Mouse (Mus musculus): Measurements from ENCODE around the gene Plppr2. TPM values are rescaled to one million over a fixed set of nuclear protein-coding genes. Genes with fewer than 3 reads are reported as not detected.

Plppr2 gene
- total RNA-seq, 2 experiments from 2014 or later = 19.4 to 22.3 TPM

Other genes with a start within 250 kb of the Plppr2 start
- gene Ldlr, start 213.6 kb upstream of the Plppr2 start, total RNA-seq (2021) = 100 to 1,000 TPM; 135 to 173 TPM
- 1 to 10 TPM in 1 of 2 experiments, under 1 TPM in 1; 0.56 to 1.1 TPM for gene Spc24, start 176.7 kb upstream of the Plppr2 start, total RNA-seq (2021)
- gene Kank2, start 138.3 kb upstream of the Plppr2 start, total RNA-seq (2021) = 10 to 100 TPM; 31.1 to 31.3 TPM
- 10 to 100 TPM in 1 of 2 experiments, 1 to 10 TPM in 1; 8.2 to 26.2 TPM for gene Angptl8, start 101.5 kb upstream of the Plppr2 start, total RNA-seq (2021)
- 10 to 100 TPM; 29.7 to 36.1 TPM for gene Dock6, start 84.4 kb upstream of the Plppr2 start, total RNA-seq (2021)
- gene Rab3d, start 18.8 kb upstream of the Plppr2 start, total RNA-seq (2021) = 10 to 100 TPM; 40.6 to 43.4 TPM
- 10 to 100 TPM; 10.7 to 11.2 TPM for gene Ccdc159, start 9.6 kb upstream of the Plppr2 start, total RNA-seq (2021)
- 100 to 1,000 TPM; 280 to 531 TPM for gene Tmem205, start 9.5 kb upstream of the Plppr2 start, total RNA-seq (2021)
- gene Swsap1, start 18.7 kb downstream of the Plppr2 start, total RNA-seq (2021) = 10 to 100 TPM; 12.3 to 14.2 TPM
- 1 to 10 TPM; 1.6 to 2.9 TPM for gene Epor, start 26.5 kb downstream of the Plppr2 start, total RNA-seq (2021)
- gene Rgl3, start 52.4 kb downstream of the Plppr2 start, total RNA-seq (2021) = 10 to 100 TPM; 19.2 to 51.9 TPM
- 1 to 10 TPM in 1 of 2 experiments, under 1 TPM in 1; 0.77 to 1.1 TPM for gene Ccdc151, start 65.6 kb downstream of the Plppr2 start, total RNA-seq (2021)
- 100 to 1,000 TPM; 132 to 173 TPM for gene Prkcsh, start 65.8 kb downstream of the Plppr2 start, total RNA-seq (2021)
- 1 to 10 TPM; 2.7 to 2.8 TPM for gene Elavl3, start 115.0 kb downstream of the Plppr2 start, total RNA-seq (2021)
- gene Gm49318, start 134.2 kb downstream of the Plppr2 start, total RNA-seq (2021) = under 1 TPM in 1 of 2 experiments, not detected in 1; 0.61 TPM
- gene Zfp653, start 134.3 kb downstream of the Plppr2 start, total RNA-seq (2021) = 1 to 10 TPM; 8.4 to 8.7 TPM
- gene Ecsit, start 148.4 kb downstream of the Plppr2 start, total RNA-seq (2021) = 10 to 100 TPM; 49.0 to 64.4 TPM
- gene Cnn1, start 162.2 kb downstream of the Plppr2 start, total RNA-seq (2021) = 1 to 10 TPM in 1 of 2 experiments, under 1 TPM in 1; 0.99 to 2.7 TPM
- gene Elof1, start 180.1 kb downstream of the Plppr2 start, total RNA-seq (2021) = 10 to 100 TPM; 73.3 to 81.8 TPM
- 10 to 100 TPM; 46.9 to 92.0 TPM for gene Acp5, start 198.7 kb downstream of the Plppr2 start, total RNA-seq (2021)
- 10 to 100 TPM; 42.5 to 44.3 TPM for gene Pigyl, start 219.8 kb downstream of the Plppr2 start, total RNA-seq (2021)